Mouse (Mus musculus): ENCODE measurements around the gene Egfr.

Gene Egfr

DNA sequence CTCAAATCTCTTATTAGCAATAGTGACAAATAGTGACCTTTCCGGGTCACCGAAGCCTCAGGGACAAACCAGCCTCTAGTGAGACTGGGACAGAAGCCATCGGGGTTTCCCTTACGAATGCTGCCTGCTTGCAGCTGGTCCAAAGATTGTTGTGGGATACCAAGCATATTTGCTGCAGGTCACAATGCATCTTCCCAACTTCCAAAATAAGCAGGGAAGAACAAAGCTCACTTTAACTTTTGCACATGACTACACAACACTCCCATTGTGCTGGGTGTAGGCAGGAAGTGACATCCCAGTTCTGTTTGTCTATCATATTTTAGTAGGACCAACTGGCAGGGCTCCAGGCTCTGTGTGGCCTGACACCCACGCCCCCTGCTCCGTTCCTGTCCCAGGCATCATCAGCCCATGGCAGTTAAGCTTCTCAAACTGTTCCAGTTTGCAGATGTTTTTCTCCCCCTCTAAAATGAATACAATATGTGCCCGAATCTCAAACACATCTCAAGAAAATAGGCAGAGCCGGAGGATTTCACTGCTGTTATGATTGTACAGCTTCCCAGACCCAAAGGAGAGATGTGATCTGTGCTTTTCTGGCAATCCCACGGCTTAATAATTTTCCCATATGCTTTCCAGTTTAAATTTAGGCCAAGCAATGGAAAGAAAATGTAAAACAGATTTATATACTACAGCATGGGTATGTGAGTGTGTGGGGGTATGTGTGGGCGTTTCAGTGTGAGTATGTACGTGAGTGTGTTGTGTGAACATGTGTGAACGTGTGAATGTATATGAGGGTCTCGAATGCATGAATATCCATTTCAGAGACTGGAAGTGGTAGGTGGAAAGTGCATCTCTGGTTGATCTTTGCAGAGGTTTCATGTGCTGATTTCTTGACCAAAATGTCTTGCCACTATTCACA, 143.7 kb downstream of the Egfr start:
- peak in 1 of 2 experiments; percentile 15 for DNase-seq (ENCODE audit: low spot score in 2 of 2)

DNA sequence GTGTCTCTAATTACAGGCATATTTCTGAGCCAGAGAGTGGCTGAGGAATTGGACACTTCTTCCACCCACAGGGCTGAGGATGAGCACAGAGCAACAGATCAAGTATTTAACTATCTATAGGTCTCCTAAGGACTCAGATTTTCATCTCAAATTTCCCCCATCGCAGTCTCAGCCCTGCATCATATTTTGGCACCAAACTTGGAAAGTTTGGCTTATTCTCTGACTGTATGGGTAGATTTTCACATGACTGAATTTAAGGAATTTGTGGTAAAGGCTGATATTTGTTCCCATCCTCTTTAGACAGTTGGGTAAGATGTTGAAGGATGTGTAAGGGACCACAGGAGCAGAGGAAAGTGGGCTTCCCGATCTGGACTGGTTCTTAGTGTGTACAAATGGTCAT, 145.7 kb downstream of the Egfr start:
- DNase-seq (ENCODE audit: low spot score in 2 of 2), result no peak

DNA sequence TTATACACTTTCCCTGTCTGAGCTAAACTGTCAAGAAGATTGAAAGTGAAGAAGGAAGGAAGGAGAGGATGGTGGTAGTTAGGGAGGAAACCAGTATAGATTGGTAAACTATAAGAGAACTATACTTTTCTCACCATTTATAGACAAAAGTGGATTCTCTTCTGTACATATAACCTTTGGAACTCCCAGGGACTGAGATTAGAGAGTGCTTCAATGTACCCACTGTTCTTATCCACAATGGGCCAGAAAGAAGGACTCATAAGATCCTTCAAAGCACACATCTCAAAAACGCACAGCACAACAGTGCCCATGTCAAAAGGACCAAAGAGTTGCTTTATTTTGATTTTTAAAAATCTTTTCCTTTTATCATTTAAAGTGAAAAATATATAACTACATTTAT, 148.2 kb downstream of the Egfr start:
- DNase-seq (ENCODE audit: low spot score in 2 of 2), result no peak

DNA sequence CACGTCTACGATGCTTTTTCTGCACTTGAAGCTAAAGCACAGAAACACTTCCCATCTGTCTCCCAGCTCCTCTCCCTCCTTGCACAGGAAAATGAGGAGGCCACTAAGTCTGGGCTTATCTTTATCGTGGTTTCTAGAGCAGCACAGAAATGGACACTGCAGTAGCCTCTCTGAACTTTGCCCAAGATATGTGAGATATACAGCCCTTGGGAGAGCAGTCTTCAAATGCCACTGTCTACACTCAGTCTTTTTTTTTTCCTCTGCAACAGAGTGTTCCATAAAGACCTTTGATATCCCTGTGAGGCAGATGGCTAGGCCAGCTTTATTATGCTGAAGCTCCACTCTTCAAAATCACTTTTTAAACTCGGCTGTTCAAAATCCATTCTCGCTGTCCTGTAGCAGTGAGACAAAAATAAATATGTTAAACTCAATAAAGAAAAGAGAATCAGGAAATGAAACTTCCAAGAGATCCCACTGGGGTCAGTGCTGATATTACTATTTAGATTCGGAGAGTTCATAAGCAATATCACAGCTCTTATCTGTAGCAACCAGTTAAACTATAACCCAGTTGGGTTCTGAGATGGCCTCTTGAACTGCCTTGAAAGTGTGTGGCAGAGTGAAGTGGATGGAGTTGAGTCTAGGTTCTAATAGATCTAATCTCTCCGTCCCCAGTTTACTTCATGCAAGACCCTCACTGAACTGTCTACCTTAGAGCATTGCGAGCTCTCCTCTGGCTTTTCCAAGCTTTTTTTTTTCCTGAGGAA, 148.8 kb downstream of the Egfr start:
- no peak for DNase-seq (ENCODE audit: low spot score in 2 of 2)

DNA sequence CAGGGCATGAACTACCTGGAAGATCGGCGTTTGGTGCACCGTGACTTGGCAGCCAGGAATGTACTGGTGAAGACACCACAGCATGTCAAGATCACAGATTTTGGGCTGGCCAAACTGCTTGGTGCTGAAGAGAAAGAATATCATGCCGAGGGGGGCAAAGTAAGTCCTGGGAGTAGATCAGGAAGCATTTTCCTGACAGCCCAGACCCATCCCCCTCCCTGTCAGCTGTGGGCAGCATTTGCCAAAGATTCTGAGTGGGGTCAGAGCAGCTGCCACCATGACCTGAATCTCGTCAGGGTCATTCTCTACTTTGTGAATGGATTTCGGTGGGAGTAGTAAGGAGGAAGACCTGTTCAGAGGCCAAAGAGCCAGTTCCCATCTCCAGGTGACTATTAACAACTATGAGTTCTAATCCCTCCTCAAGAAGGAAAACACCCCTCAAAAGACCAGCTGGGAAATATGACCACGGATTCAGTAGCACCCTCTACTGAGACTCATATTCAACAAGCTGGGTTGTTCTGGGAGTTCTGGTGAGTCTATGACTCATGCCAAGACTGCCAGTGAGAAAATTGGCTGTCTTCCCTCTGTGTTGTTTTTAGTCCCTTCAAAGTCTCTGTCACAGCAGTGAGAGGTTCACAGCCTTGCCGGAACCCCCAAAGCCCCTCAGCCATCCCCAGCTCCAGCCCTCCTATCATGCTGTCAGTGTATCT, 152.5 kb downstream of the Egfr start:
- peak in 1 of 2 experiments; percentile 11 for DNase-seq (ENCODE audit: low spot score in 2 of 2)

DNA sequence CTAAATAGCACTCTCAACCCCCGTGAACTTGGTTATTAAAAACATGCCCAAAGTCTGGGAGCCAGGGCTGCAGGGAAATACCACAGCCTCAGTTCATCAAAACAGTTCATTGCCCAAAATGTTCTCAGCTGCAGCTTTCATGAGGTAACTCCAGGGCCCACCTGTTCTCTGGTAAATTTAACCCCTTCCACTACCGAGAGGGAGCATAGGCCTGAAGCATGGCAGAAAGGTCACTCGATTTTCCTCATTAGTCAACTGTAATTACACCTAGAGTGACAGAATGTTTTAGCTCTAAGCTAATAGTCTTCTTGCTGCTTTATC, 153.0 kb downstream of the Egfr start:
- no peak for DNase-seq (ENCODE audit: low spot score in 2 of 2)

DNA sequence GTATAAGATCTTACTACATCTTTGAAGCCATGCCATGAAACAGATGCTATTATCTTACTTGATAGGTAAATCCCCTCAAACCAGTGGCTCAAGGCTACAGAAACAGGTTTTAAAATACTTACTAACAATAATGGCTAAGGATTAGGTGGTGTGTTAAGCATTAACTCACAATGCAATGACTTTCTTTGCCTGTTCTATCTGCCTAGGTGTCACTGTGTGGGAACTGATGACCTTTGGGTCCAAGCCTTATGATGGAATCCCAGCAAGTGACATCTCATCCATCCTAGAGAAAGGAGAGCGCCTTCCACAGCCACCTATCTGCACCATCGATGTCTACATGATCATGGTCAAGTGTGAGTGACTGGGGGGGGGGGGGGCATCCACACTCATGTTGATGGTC, 154.5 kb downstream of the Egfr start:
- no peak for DNase-seq (ENCODE audit: low spot score in 2 of 2)

DNA sequence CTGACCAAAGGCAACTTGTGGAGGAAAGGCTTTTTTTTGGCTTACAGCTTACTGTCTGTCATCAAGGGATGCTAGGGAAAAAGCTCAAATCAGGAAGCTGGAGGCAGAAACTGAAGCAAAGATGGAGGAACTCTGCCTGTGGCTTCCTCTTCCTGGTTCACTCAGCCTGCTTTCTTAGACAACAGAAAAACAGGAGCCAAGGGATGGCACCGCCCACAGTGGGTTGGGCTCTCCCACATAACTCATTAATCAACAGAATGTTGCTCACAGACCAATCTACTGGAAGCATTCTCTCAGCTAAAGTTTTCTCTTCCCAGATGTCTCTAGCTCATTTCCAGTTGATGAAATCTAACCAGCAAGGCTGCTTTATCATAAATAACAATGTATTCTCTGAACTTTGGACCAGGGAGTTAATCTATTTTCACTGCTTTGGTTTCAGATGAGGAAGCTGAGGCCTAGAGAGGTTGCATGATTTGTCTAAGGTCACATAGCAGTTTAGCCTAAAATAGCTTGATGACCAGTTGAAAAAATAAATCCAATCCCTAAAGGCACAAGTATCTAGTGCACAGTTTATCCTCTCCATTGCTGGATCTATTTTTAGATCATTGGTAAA, 155.6 kb downstream of the Egfr start:
- no peak for DNase-seq (ENCODE audit: low spot score in 2 of 2)

GRCm38 (mm10) chr11:16914756-16915155, 162.8 kb downstream of the Egfr start:
- no peak for DNase-seq (ENCODE audit: low spot score in 2 of 2)

DNA sequence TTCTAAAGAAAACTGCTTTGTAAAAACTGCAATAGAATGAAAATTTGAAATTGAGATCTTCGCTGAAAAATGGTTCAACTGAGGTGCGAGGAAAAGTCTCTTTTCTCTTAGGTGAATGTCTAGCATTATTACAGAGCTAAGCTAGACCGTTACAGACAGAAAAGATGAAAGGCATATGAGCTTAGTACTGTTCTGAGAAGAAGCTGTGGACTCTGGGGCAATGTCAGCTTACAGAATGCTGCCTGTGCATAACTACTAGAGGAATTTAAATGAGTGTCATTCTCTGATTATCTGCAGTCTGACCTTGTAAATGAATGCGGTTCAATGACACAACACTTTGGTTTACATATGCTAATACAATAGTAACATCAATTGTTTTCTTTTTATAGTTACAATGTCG, 163.8 kb downstream of the Egfr start:
- no peak for DNase-seq (ENCODE audit: low spot score in 2 of 2)

GRCm38 (mm10) chr11:16917512-16917911, 165.5 kb downstream of the Egfr start:
- no peak for DNase-seq (ENCODE audit: low spot score in 2 of 2)

DNA sequence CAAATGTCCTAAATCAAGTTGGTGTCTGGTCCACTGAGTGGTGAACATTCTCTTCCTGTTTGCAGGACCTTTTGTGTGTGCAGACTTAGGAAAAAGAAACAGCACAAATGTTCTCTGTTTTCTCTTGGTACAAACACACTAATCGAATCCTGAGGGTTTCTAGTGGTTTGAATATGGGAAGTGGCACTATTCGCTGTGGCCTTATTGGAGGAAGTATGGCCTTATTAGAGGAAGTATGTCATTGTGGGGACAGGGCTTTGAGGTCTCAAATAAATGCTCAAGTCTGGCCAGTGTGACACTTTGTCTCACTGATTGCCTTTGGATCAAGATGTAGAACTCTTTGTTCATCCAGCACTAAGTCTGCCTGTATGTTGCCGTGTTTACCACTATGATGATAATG, 180.2 kb downstream of the Egfr start:
- no peak for DNase-seq (ENCODE audit: low spot score in 2 of 2)

DNA sequence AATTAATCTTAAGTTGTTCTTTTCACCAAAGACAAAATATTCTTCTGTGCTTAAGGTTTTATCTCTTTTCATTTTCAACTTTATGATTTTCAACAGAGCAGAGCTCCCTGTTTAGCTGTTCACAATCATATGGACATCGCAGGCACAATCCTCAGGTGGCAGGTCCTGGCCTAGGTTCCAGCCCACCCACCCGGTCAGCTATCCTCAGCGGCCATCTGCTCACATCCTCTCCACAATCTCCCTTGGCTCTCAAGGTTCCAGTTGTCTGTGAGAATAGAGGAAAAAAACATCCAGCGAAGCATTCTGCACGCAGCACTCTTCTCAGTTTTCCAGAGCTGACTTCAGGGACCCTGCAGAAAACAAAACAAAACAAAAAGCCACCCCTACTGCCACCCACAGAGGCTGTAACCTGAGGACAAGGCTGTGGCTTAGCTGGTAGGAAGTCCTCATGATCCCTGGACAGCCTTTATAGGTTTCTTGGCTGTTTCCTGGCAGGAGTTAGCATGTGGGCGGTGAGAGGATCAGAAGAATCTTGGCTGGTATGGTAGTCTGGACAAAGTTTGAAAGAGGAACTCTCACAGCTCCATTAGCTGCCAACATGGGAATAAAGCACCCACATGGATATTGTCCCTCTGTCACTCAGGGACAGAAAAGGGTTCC, 183.7 kb downstream of the Egfr start:
- DNase-seq (ENCODE audit: low spot score in 2 of 2), result no peak

- DNase-seq (ENCODE audit: low spot score in 2 of 2), result no peak
These were observed 189.2 kb downstream of the Egfr start for GRCm38 (mm10) chr11:16941103-16941793.

- no peak for DNase-seq (ENCODE audit: low spot score in 2 of 2)
These were observed 190.0 kb downstream of the Egfr start for GRCm38 (mm10) chr11:16941973-16942452.

- no peak for DNase-seq (ENCODE audit: low spot score in 2 of 2)
These were observed 191.0 kb downstream of the Egfr start for GRCm38 (mm10) chr11:16943016-16943415.

GRCm38 (mm10) chr11:16948756-16949155, 196.8 kb downstream of the Egfr start:
- DNase-seq (ENCODE audit: low spot score in 2 of 2), result no peak

GRCm38 (mm10) chr11:16950226-16950975, 198.4 kb downstream of the Egfr start:
- no peak for DNase-seq (ENCODE audit: low spot score in 2 of 2)

- peak; percentile 93 to 95 for DNase-seq (ENCODE audit: low spot score in 2 of 2)
These were observed 199.2 kb downstream of the Egfr start, which contains the start of gene Fbxo48 for GRCm38 (mm10) chr11:16950976-16951760. Fbxo48 (plus strand) TSS chr11:16951375.
